Mouse (Mus musculus) ES-E14 (cell line): ENCODE results near the gene Ppm1l. TPM values are rescaled to one million over a fixed set of nuclear protein-coding genes. Genes with fewer than 3 reads are reported as not detected.

Experiments used
- DNase-seq: peaks from one replicate; pipeline ENCODE4 v3.0.0-alpha.2; 2013; ENCODE audit warnings: low read depth, low spot score
- H3K27ac ChIP-seq: 2 replicates; pipeline ENCODE4 v1.5.1; 2012; ENCODE audit warnings: low read depth, mild to moderate bottlenecking, low read length, moderate library complexity, mixed read lengths; ENCODE audit not compliant: poor library complexity, insufficient read depth, severe bottlenecking
- H3K36me3 ChIP-seq: 2 replicates; pipeline ENCODE4 v1.6.1; 2012; ENCODE audit warnings: mild to moderate bottlenecking, low read length, moderate library complexity, mixed read lengths; ENCODE audit not compliant: control insufficient read depth, poor library complexity, insufficient read depth, severe bottlenecking
- H3K4me1 ChIP-seq, 2 experiments: fragments of 150-350 bp in 1 of 2; sonication (generic) in 1 of 2; 2 replicates each; pipeline ENCODE4 v1.6.1; 2012; ENCODE audit warnings: low read length in 2 of 2, mild to moderate bottlenecking in 1 of 2, mixed read lengths in 1 of 2; ENCODE audit not compliant: control insufficient read depth in 2 of 2, insufficient read depth in 2 of 2, poor library complexity in 1 of 2
- H3K4me3 ChIP-seq, 2 experiments: fragments of 150-350 bp in 1 of 2; sonication (generic) in 1 of 2; 2 replicates each; pipeline ENCODE4 v1.5.1; 2012; ENCODE audit warnings: low read length in 2 of 2, low read depth in 1 of 2, mild to moderate bottlenecking in 1 of 2, mixed read lengths in 1 of 2; ENCODE audit not compliant: insufficient read depth in 1 of 2, poor library complexity in 1 of 2, severe bottlenecking in 1 of 2
- H3K9ac ChIP-seq: 2 replicates; pipeline ENCODE4 v1.6.1; 2012; ENCODE audit warnings: low read depth, mild to moderate bottlenecking, low read length, mixed read lengths; ENCODE audit not compliant: poor library complexity, insufficient read depth, severe bottlenecking
- H3K9me3 ChIP-seq: fragments of 150-350 bp; sonication (generic); 2 replicates; pipeline ENCODE4 v1.6.1; 2012; ENCODE audit warnings: low read depth, mild to moderate bottlenecking, low read length; ENCODE audit not compliant: control insufficient read depth, insufficient read depth
- CHD2 ChIP-seq: IDR thresholded peaks from 2 replicates; pipeline ENCODE4 v1.6.1; 2014; ENCODE audit warnings: mild to moderate bottlenecking, low read depth, low read length, inconsistent platforms
- HCFC1 ChIP-seq: IDR thresholded peaks from 2 replicates; pipeline ENCODE4 v1.6.1; 2012; ENCODE audit warnings: low read length, inconsistent platforms, borderline replicate concordance; ENCODE audit not compliant: insufficient read depth
- MAFK ChIP-seq: IDR thresholded peaks from 2 replicates; pipeline ENCODE4 v1.6.1; 2014; ENCODE audit warnings: mild to moderate bottlenecking, low read depth, low read length, inconsistent platforms; ENCODE audit not compliant: insufficient read depth
- ZC3H11A ChIP-seq: IDR thresholded peaks from 2 replicates; pipeline ENCODE4 v1.6.1; 2012; ENCODE audit warnings: low read depth, mild to moderate bottlenecking, inconsistent platforms, low read length, borderline replicate concordance
- ZNF384 ChIP-seq: IDR thresholded peaks from 2 replicates; pipeline ENCODE4 v1.6.1; 2012; ENCODE audit warnings: low read depth, low read length, inconsistent platforms
- in situ Hi-C, 2 experiments: fragments of 600-800 bp; cut with MboI; formaldehyde crosslinking; loops; one replicate each; pipeline ENCODE4 v1.15.1; 2025; ENCODE audit warnings: low sequenced_read_pairs in 2 of 2, inconsistent platforms in 1 of 2; ENCODE audit not compliant: unreplicated experiment in 2 of 2
- total RNA-seq: library from RNA; depleted of rRNA; stranded (reverse); fragments of 300-350 nt; gene quantifications from 2 replicates; pipeline ENCODE4 v1.2.3, GENCODE M21; 2012

Ppm1l gene
- total RNA-seq, 1 experiment, result 5.6 TPM

- no peak for DNase-seq
- in situ Hi-C loops, result no loop called here
- no peaks in the 10 kb centered on the region for H3K36me3 ChIP-seq
- H3K4me1 ChIP-seq, result no peaks in the 10 kb centered on the region
- TF ChIP-seq ZC3H11A, result no peak
- TF ChIP-seq HCFC1, result no peak
- no peak for TF ChIP-seq CHD2
- TF ChIP-seq ZNF384, result no peak
- TF ChIP-seq MAFK, result no peak
- H3K4me3 ChIP-seq, result no peak overlapping the region
- no peak overlapping the region for H3K27ac ChIP-seq
- H3K9ac ChIP-seq, result no peak overlapping the region
- no peaks in the 10 kb centered on the region for H3K9me3 ChIP-seq
Observed at GRCm38 (mm10) chr3:69465751-69466150, 149.1 kb downstream of the Ppm1l start.

GRCm38 (mm10) chr3:69468280-69469008, 151.8 kb downstream of the Ppm1l start:
- in situ Hi-C loops, result no loop called here
- no peak for TF ChIP-seq MAFK
- no peak for TF ChIP-seq CHD2
- no peak for TF ChIP-seq ZNF384
- TF ChIP-seq ZC3H11A, result no peak
- Histone ChIP-seq H3K36me3 (no peaks in the 10 kb centered on the region), H3K27ac (no peak overlapping the region), H3K9ac (no peak overlapping the region), H3K4me1 (no peaks in the 10 kb centered on the region), H3K4me3 (no peak overlapping the region), H3K9me3 (no peaks in the 10 kb centered on the region)
- no peak for DNase-seq

- TF ChIP-seq ZNF384, result no peak
- no peak for TF ChIP-seq MAFK
- TF ChIP-seq HCFC1, result no peak
- no peak for TF ChIP-seq ZC3H11A
- TF ChIP-seq CHD2, result no peak
- no peak for DNase-seq
- no peak overlapping the region for H3K9ac ChIP-seq
- no peak overlapping the region for H3K4me3 ChIP-seq
- no peaks in the 10 kb centered on the region for H3K9me3 ChIP-seq
- in situ Hi-C loops, result no loop called here
- H3K27ac ChIP-seq, result no peak overlapping the region
- no peaks in the 10 kb centered on the region for H3K4me1 ChIP-seq
- H3K36me3 ChIP-seq, result no peaks in the 10 kb centered on the region
Observed at GRCm38 (mm10) chr3:69469463-69470141, 152.9 kb downstream of the Ppm1l start.

- Histone ChIP-seq H3K9me3 (no peaks in the 10 kb centered on the region), H3K4me3 (no peak overlapping the region), H3K4me1 (no peaks in the 10 kb centered on the region), H3K36me3 (no peaks in the 10 kb centered on the region), H3K9ac (no peak overlapping the region), H3K27ac (no peak overlapping the region)
- DNase-seq, result no peak
- in situ Hi-C loops, result no loop called here
- TF ChIP-seq ZNF384, result no peak
- no peak for TF ChIP-seq CHD2
- no peak for TF ChIP-seq MAFK
- TF ChIP-seq ZC3H11A, result no peak
- TF ChIP-seq HCFC1, result no peak
Observed at GRCm38 (mm10) chr3:69470142-69470796, 153.6 kb downstream of the Ppm1l start.
